Mouse (Mus musculus): Measurements from ENCODE around the gene Fgd2. TPM values are rescaled to one million over a fixed set of nuclear protein-coding genes. Genes with fewer than 3 reads are reported as not detected.
A peak's percentile ranks its signal among the peaks of the same experiment; 100 is the strongest.

Fgd2 gene
- total RNA-seq, 2 experiments from 2014 or later = 7.8 to 13.0 TPM

DNA sequence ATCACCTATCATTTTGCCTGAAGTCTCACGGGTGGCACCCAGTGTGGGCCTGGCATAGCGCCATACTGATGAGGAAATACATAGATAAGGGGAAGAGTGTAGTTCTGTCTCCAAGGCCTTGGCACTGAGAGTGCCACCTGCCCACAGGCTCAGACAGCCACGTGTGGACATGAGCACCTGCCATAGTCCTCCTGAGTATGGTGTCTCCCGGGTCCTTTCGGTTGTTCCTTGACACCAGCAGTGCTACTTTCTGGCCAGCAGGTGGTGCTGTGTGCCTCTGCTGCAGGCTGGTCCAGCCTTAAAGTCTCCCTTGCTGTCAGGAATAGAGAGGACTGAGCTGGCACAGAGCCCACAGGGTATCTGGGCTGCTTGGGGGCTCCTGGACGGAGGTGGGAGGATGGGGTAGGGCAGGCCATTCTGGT, 36.1 kb downstream of the Fgd2 start:
- DNase-seq (ENCODE audit: low spot score in 2 of 2) = peak; percentile 85

DNA sequence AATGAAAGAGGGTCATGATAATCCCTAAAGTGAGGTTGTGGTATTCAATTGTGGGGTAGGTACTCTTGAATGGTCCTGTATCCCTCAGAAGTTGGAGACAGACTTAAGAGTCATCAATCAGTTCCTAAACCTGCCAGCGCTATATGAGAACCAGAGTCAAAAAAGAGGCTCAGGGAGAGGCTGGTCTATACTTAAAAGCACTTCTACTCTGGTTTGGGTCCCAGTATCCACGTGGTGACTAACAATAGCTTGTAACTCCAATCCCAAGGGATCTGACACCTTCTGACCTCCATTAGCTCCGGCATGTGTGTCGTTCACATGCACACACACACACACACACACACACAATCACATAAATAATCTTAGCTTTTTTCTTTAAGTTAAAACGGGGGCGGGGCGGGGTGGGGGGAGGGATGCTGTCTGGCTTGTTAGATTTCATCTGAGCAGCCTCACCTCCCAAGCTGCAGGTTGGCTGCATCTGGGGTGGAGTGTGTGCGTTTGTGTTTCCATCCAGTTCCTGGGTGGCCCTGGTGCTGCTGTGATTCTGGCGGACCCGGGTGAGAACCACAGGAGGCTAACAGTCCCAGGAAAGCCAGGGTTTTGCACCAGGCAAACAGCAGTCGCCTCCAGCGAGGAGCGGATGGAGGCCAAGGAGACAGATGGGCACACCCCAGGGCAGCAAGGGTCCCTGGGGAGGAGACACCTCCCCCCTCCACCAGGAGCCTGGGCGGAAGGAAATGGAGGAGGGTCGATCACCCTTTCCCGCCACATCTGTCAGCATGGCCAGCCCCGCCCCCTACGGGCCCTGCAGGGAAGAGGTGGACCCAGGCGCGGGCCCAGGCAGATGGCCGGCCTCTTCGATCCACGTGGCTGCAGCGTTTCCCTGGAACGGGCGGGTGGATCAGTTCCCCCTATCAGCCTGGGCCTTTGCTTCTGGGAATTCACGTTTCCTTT, 37.0 kb downstream of the Fgd2 start:
- DNase-seq (ENCODE audit: low spot score in 2 of 2) = peak; percentile 57 to 67

DNA sequence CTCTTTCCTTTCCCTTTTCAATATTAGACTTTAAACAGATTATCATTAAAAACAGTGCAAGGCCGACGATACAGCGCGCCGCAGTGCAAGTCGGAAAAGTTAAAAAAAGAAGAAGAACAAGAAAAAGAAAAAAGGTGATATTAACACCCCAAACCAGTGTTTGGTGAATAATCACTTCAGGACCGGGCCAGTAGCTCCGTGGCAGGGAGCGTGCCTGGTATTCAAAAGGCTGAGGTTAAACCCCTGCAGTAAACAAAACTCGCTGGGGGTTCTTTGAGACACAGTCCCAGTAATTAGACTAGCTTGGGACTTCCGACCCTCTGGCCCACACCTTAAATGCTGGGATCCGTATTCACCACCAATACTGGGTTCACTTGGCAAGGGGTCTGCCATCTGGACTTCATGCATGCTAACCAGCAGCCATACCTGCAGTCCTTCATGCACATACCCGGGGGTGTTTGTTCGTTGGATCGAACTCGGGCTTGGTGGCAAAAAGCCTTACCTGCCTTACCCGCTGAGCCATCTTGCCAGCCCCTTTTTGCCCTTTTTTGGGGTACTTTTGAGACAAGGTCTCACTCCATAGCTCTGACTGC, 37.8 kb downstream of the Fgd2 start:
- DNase-seq (ENCODE audit: low spot score in 2 of 2) = no peak

DNA sequence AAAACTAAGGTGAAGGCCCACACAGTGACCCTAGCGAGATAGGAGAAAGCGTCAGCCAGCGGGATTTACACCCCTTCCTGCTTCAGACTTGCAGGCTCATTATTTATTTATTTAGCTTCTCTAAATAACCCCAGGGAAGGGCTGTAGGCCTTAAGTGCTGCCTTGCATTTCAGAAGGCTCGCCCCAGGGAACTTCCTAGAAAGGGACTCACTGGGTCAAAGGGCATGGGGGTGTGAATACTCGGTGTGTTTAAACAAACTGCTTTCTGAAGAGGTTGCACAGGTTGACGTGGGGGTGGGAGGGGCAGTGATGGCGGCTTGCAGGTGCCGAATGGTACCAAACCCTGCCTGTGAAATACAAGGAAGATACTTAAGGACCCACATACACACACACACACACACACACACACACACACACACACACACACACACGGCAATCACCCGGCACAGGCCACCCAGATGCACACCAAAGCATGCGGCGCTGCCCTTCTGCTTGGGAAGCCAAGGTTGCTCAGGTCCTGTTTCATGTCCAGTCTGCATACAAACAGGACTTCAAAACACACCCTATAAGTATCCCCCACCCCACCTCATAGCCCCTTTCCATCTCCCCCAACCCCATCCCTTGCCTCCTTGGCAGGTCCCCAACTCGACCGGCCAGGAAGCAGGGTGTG, 38.7 kb downstream of the Fgd2 start:
- DNase-seq (ENCODE audit: low spot score in 2 of 2) = no peak

DNA sequence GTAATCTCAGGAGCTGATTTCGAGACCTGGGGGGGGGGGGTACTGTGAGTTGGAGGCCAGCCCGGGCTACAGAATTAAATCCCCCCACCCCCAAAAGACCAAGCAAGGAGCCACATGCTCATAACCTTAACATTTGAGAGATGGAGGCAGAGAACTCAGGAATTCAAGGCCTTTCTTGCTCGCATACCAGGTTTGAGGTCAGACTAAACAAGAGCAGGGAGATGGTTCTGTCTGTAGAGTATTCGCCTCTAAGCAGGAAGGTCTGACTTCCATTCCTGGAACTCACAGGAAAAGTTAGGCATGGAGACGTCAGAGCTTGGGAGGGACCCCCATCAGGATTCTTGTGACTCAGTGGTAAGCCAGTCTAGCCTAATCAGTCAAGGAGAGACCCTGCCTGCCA, 39.3 kb downstream of the Fgd2 start:
- no peak for DNase-seq (ENCODE audit: low spot score in 2 of 2)

DNA sequence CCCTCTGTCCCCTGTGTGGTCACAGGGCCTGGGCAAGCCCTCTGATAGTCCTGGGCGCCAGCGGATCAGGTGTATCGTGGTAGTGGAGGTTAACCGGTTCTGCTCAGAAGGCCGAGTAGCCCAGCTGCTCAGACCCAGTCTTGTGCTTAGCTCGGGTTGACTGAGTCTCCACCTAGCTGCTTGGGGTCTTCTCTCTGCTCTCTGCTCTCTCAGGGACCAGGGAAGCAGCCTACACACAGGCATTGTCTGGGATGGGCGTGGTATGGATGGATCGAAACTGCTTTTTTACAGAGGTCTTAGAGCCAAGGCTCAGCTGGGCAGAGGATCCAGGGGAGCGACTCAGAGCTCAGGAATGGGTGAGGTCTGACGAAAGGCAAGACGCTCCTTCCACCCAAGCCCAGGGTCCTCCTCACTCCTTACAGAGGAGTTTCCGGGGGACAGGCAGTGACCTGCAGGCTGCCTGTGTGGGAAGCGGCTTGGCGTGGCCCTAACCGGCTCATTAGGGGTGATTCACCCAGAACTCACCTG, 41.1 kb downstream of the Fgd2 start:
- no peak for DNase-seq (ENCODE audit: low spot score in 2 of 2)

DNA sequence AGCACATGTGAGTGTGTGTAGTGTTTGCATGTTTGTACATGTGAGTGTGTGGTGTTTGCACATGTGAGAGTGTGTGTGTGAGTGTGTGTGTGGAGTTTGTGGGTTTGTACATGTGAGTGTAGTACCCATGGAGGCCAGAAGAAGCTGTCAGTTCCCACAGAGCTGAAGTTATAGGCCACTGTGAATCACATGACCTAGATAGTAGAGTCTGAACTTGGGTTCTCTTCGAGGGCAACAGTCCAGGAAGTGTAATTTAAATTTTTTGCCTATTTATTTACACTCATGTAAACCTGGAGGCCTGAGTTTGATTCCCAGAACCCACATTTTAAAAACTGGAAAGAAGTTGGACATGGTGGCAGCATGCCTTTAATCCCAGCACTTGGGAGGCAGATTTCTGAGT, 42.5 kb downstream of the Fgd2 start:
- DNase-seq (ENCODE audit: low spot score in 2 of 2) = no peak

DNA sequence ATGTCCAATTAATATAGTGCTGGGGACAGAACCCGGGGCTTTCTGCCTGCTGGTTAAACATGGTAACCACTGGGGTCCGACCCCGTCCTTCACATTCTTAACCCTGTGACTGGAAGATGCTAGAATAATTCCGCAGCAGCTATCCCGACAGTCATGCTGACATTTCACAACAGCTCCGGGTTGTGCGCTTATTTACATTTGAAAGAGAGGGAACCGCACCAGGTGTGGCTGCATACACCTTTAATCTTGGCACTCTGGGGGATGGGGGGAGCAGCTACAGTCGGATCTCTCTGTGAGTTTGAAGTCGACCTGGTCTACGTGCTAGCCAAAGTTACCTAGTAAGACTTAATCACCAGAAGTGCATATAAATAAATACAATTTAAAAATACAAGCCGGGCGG, 44.8 kb downstream of the Fgd2 start:
- DNase-seq (ENCODE audit: low spot score in 2 of 2) = no peak

DNA sequence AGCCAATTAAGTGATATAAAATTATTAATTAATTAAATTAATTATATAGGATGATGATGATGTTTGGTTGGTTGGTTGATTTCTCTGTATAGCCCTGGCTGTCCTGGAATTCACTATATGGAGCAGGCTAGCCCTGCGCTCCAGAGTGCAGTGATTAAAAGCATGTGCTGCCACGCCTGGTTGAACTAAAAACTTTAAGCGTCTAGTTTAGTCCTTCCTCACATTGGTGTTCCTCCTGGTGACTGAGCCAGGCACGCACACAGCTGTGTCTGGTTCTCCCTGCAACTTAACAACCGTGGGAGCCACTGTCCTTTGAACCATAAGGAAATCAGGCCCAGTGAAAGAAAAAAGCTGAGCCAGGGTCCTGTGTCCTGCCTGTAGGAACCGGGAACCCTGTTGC, 45.4 kb downstream of the Fgd2 start:
- no peak for DNase-seq (ENCODE audit: low spot score in 2 of 2)

DNA sequence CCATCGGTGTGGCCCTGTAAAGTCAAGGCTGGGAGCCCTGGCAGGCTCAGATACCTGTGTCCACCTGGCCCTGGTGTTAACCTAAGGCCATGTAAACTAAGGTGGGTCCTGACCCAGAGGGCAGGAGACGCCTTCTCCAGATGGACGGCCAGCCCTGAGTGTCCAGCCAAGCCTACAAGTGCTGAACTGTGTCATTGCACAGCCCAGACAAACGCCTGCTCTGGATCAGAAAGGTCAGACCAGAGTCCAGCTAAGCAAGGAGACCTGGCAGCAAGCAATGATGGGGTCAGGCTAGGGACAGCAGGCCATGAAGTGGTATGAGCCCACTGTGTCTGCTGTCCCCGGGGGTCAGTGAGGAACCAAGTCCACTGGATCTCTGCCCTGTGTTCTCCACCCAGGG, 46.7 kb downstream of the Fgd2 start:
- DNase-seq (ENCODE audit: low spot score in 2 of 2) = no peak

DNA sequence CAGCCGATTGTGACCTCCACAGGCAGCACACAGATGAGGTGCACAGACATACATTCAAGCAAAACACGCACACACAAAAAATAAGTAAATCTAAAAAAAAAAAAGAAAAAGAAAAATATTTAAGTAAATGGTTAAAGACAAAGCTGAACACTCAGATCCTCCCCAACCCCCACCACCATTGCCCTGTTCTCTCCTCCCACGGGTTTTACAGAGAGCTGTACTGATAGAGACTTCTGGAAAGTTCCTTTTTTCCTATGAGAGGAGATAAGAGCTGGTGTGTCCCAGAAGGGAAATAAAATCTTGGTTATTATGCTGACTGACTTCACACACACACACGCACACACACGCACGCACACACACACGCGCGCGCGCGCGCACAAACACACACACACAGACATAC, 47.6 kb downstream of the Fgd2 start:
- DNase-seq (ENCODE audit: low spot score in 2 of 2) = no peak

DNA sequence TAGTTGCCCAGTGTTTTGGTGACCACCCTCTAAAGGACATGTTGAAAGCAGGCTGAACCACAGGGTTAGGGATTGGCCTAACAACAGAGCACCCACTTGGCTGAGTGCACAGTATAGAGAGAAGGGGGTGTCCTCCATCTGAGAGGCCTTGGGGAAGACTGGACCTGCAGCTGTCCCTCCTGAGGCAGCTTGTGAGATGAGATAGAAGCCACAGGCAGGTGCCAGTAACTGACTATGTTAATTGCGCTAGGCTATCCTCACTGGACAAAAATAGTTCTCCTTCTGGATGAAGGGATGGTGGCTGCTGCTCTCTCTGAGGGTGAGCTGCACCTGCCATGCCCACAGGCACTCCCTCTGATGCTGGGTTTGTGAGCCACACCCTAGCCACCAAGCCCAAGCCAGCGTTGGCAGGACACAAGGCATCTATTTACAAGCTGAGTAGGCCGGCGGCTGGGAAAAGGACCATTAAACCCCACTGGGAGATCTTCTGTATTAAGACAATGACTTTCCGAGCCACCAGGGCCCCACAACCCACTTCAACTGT, 49.2 kb downstream of the Fgd2 start:
- no peak for DNase-seq (ENCODE audit: low spot score in 2 of 2)

DNA sequence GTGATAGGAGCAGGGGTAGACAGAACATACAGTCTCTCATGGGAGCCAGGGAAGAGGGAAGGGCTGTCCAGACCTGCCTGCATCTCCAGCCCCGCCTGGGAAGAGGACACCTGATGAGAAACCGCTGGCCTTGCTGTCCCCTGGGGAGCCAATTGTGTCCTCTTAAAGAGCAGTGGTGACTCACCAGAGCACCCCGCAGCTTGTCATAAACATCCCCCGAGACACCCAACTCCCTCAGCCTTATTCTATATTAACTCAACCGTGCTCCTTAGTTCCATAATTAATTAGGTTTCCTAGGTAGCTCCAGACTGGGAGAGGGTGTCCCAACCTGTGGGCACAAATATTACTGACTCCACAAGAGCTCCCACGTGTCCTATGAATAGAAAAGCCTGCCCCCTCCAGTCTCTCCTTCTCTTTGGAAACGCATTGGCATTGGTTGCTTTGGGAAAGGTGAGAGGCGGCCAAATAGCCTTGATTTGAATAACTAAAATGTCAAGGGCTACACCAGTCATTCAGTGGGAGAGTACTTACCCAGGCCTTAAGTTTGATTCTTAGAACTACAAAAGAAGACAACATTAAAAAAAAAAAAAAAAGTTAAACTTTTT, 51.2 kb downstream of the Fgd2 start:
- no peak for DNase-seq (ENCODE audit: low spot score in 2 of 2)

DNA sequence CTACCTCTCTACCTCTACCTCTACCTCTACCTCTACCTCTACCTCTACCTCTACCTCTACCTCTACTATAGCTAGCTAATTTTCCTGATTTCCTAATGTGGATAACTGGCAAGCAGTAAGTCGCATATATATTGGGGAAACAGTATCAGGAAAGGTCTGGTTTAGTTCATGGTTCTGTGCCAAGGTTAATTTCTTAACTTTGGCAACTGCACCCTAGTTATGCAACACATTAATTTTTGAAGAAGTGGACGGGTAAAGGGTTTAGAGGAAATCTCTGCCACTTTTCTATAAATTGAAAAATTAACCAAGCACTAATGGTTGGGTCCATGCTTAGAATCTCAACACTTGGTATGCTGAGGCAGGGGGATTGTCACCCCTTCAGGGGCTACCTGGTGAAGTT, 53.9 kb downstream of the Fgd2 start:
- no peak for DNase-seq (ENCODE audit: low spot score in 2 of 2)

DNA sequence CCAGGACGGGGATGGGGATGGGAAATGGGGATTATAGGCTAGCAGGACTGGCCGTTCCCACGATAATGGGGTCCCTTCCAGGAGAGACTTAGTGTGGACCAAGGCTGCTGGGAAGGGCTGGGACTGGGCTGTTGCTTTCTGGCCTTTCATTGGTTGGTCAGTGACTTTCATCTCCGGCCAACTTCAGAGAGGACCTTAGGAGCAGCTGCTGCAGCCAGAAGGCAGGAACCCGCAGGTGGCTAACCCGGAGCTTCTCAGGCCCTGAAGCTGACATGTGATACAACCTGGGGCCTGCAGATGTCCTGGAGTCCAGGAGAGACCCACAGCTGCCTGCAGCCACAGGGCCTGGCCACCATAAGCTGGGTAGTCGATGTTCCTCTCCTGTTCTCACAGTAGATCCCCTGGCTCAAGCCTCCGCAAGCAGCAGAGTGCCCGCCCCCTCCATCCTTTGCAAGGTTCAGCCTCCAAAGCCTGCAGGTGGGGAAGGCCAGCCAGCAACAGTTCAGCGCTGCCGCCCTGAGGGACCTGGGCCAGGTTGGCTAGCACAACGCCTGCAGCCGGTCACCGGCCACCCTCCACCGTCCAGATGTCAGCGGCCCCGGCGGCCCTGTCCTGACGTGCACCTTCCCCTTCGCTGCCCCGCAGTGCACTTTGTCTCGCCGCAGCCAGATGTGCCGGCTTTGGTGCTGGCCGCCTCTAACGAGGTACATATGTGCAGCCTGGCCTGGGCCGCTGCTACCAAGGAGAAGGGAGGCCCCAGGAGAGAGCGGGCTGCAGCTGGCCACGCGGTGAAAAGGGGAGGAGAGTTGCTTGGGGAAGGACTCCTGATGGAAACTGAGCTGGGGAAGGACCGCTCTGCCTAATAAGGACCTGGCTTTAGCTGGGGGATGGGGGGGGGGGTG, 55.3 kb downstream of the Fgd2 start:
- no peak for DNase-seq (ENCODE audit: low spot score in 2 of 2)

DNA sequence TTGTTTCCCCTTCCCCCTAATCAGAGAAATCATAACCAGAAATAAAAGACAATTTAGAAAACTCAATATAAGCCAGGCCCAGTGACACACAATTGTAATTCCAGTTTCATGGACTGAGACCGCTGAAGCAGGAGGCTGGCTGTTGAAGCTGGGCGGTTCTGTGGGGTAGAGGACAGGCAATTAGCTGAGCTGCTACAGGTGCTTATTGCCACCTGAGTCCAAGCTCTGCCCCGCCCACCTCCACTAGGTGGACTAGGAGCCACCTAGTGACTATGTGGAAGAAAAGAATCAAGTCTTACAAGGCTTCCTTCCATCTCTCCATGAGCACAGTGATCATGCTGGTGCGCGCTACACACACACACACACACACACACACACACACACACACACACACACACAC, 56.0 kb downstream of the Fgd2 start:
- DNase-seq (ENCODE audit: low spot score in 2 of 2) = no peak

DNA sequence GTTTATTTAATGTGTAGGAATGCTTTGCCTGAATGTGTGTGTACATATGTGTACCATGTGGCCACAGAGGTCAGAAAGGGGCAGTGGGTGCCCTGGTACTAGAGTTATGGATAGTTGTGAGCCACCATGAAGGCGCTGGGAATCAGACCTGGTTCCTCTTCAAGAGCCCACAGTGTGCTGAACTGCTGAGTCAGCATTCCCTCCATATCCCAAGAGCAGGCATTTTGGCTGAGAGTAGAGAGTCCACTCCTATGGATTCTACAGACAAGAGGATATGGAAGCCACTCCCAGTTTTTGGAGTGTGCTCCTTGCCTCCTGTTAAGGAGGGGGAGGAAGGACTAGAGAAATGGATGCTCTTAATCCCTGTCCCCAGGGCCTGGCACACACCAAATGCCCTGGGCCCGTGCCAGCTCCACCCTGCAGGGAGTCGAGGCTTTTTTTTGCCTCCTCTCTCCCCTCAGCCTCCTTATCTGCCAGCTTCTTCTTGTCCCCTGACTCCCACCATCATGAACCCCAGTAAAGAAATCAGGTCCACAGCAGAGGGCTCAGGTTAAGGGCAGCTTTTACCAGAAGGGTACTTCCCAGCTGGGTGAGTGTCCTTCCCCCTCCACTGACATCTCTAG, 58.2 kb downstream of the Fgd2 start:
- no peak for DNase-seq (ENCODE audit: low spot score in 2 of 2)

DNA sequence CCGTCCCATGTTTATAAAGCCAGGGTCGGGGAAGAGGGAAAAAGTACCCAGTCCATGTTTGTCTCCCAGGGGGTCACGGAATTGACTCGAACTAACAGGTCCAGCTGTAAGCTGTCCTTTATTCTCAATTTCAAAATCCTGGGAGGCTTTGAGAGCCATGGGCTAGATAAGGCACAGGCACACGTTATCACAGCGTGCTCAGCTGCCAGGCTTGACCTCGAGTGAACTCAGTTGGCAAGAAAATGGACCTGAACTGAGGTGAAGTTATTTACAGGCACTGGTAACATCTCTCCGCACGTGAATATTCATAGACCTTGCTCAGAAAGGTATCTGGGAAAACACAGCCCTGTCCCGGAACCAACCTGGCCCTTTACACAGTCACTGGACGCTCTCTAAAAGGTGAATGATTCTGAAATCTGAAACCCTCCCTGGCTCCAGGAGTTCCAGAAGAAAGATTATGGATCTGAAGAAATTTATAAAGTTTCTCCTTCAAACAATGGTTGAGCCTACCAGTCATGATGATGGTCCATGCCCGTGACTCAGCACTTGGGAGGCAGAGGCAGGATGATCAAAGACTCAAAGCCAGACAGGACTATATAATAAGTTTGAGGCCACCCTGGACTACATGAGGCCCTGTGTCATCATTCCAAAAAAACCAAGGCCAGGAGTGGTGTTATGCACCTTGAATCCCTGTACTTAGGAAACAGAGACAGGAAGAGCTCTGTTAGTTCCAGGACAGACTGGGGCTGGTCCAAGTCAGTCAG, 59.4 kb downstream of the Fgd2 start:
- DNase-seq (ENCODE audit: low spot score in 2 of 2) = no peak

DNA sequence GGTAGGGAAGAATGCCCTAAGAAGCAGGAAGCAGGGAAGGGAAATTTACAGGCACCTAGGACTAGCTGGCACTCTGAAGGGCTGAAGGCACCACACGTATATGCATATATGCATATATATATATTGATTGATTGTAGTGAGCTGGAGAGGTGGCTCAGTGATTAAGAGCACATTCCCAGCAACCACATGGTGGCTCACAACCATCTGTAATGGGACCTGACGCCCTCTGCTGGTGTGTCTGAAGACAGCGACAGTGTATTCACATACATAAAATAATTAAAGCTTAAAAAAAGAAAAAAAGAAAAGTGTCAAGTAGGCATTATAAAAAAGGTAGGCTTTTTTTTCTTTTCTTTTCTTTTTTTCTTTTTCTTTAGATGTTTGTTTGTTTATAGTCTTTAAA, 60.6 kb downstream of the Fgd2 start:
- DNase-seq (ENCODE audit: low spot score in 2 of 2) = no peak
